Mouse (Mus musculus): ENCODE data around the gene Kdsr. TPM values are rescaled to one million over a fixed set of nuclear protein-coding genes. Genes with fewer than 3 reads are reported as not detected.

Gene Kdsr
- polyA plus RNA-seq (2012; rRNA removed), result 7.7 and 19.5 TPM in 2 replicates

DNA sequence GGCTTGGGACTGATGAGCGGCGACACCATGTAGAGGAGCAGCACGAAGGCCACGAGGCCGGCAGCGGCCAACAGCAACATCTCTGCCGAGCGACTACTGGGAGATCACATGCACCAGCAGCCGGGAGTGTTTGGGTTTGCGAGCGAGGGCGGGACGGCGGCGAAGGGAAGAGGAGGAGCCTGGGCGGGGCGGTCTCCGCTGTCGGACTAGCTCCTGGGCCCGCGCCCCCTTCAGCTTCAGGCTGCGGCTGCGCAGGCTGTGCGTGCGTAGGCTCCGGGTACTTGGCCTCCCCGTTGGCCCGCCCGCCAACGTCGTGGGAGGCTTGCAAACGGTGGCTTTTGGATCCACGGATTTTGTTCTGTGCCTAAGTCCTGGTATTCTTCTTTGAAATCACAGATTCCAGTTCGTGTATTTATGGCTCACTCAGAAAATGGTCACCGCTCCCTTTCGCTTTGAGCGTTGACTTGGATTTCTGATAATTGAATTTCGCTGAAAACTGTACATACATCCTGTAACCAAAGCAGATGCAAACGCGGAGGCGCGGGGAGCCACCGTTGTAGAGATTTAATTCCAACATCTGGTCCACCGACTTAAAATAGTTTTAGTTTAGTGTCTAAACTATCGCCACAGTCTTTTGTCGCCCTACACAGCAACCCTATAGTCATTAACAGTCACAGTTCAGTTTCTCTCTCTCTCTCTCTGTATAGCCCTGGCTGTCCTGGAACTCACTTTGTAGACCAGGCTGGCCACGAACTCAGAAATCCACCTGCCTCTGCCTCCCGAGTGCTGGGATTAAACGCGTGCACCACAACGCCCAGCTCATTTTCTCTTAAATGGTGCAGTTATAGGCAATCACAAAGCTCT lies at the start of gene Kdsr:
Gene Kdsr, minus strand, starts transcription at position 156 of the 864 bp plus-strand sequence.
- under 1% methylated on average over 50 of the region's 51 CpGs for WGBS
- DNase-seq (ENCODE audit: low read depth, low spot score), result peak; percentile 83

- 84% methylated on average over 3 of the region's 3 CpGs for WGBS
- DNase-seq (ENCODE audit: low read depth, low spot score), result no peak
Observed at GRCm38 (mm10) chr1:106799931-106800330, 40.4 kb upstream of the Kdsr start.

GRCm38 (mm10) chr1:106799406-106799805 lies 39.9 kb upstream of the Kdsr start:
- 60% methylated on average over 1 of the region's 1 CpGs for WGBS
- DNase-seq (ENCODE audit: low read depth, low spot score), result no peak

DNA sequence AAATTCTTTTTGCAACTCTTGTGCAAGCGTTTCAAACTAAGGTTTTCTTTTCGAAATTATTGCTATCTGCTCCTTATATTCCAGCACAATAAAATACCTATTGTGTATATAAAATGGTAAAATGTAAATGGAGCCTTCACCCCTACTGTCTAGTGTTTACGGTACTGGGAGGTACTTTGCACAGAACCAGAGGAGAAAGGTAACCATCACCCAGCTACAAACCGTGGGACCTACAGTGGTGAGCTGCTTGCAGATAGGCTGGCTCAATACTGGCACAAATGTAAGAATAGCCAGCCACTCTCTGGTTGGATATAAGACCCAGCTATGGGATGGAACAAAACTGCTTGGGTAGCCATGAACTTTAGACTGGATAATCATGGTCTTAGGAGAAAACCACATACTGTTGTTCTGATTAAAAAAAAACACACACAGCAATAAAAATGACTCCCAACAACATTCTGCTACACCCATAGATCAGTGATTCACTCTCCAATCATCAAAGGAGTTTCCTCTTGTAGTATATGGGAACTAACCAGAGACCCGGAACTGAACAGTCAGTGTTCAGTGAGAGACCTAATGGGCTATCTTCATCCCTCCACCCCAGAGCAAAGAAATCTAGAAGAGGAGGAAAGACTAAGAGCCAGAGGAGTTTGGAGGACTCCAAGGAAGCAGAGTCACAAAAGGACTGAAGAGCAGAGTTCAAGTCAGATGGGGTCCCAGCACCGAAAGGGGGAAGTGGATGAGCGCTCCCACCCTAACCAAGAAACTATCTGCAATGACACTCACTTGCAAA lies 37.7 kb upstream of the Kdsr start:
- DNase-seq (ENCODE audit: low read depth, low spot score), result peak; percentile 27
- WGBS, result 48% methylated on average over 7 of the region's 7 CpGs

- DNase-seq (ENCODE audit: low read depth, low spot score), result peak; percentile 94
- WGBS, result 0% methylated on average over 23 of the region's 23 CpGs
Observed at GRCm38 (mm10) chr1:106796542-106796924, 37.0 kb upstream of the Kdsr start, which contains the start of gene Vps4b. Gene Vps4b, minus strand, starts transcription at chr1:106796728.

GRCm38 (mm10) chr1:106795634-106796541 lies 36.4 kb upstream of the Kdsr start:
- peak; percentile 11 for DNase-seq (ENCODE audit: low read depth, low spot score)
- under 1% methylated on average over 51 of the region's 51 CpGs for WGBS

- DNase-seq (ENCODE audit: low read depth, low spot score), result no peak
- WGBS, result 89% methylated on average over 4 of the region's 4 CpGs
Observed at GRCm38 (mm10) chr1:106774896-106775295, 15.4 kb upstream of the Kdsr start.

- 84% methylated on average over 9 of the region's 9 CpGs for WGBS
- DNase-seq (ENCODE audit: low read depth, low spot score), result no peak
Observed at GRCm38 (mm10) chr1:106774092-106774491, 14.6 kb upstream of the Kdsr start.

- DNase-seq (ENCODE audit: low read depth, low spot score), result no peak
Observed at GRCm38 (mm10) chr1:106768773-106769172, 9.2 kb upstream of the Kdsr start.

DNA sequence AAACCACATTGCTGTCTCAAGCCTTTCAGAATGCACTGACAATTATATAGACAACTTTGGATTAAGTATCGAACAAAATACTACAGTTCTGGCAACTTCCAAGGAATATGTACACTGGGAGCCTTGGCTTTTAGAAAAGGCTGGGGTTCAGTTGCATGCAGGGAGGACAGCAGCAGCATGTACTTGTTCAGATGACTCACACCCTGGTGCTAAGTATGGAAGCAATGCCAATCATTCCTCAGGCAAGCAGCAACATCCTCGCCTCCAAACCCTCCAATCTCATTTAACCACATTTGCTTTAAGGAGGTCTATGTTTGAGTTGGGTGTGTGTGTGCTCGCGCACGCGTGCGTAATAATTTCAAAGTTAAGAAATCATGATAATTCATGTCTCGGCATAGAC lies 6.2 kb upstream of the Kdsr start:
- DNase-seq (ENCODE audit: low read depth, low spot score), result no peak
- WGBS, result 95% methylated on average over 8 of the region's 8 CpGs

- 78% methylated on average over 2 of the region's 2 CpGs for WGBS
Observed at GRCm38 (mm10) chr1:106764846-106765245, 5.3 kb upstream of the Kdsr start.

DNA sequence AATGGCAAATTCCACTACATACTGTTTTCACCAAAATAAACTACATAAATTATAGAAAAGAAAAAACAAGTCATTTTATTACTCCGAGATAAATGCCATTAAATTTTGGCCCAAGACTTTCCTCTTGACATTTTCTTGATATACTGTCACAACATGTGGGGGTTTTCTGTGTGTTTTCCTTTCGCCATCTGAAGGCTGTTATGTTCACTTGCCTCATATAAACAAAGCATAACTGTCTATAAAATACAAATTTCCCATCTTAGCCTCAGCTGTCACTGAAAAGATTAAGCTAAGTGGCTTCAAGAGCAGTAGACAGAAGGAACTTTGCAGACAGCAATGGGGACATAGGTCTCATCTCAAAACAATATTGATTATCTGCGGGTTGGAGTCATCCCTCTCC lies 4.8 kb upstream of the Kdsr start:
- WGBS, result 81% methylated on average over 3 of the region's 3 CpGs
- DNase-seq (ENCODE audit: low read depth, low spot score), result no peak

More at GRCm38 (mm10) chr1:106764846-106765245, 5.3 kb upstream of the Kdsr start:
- DNase-seq (ENCODE audit: low read depth, low spot score), result no peak

DNA sequence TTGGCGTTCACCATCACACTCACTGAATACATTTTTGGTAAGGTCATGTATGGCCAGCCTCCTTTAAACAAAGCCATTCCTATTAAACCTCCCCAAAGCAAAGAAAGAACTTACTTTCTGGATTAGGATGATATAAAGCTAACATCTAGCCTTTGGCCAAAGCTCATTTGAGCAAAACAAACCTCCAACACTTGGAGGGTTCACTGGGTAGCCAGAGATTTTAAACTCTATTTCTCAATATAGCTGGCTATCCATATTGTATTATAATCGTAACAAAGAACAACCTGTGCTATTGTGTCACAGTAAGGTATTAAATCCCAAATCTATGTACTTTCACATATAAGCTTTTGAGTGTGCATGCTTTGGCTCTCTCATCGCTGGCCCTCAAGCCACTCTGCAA lies 1.2 kb upstream of the Kdsr start:
- DNase-seq (ENCODE audit: low read depth, low spot score), result no peak

DNA sequence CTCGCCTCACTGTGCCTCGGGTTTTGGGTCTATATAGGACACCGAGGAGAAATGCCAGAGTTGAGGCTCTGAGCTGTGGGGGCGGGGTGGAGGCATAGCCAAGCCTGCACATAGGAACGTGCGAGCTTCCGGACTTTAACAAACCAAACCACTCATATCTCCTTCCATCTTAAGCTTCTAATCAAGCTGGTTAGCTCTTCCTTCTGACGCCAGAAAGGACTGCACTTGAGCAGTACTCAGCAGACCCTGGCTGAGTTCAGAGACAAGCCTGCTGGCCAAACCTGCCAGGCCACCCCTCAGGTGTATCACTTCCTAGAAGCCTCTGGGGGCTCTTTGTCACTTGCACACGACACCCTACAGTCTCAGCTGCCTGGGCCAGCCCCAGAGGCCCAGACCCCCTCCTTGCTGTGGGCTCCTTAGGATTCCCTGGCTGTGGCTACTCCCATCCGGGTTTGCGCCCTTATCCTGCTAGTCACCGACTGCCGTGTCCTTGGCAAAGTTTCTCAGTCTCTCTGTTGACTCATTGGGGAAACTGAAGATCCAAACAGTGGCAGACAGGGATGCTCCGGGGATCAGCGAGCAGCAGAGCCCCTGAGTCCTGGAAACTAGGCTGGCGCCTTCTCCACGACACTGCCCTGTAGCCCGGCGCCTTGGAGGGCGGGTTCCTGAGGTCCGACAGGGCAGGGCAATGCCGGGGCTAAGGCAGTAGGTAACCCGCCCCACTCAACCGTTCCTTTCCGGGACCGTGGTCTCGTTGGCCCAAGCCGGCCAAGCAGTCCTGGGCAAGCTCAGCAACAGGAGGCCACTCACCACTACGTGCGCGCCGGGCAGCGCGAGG lies 574 bp downstream of the Kdsr start:
- under 1% methylated on average over 34 of the region's 34 CpGs for WGBS

More for the DNA sequence above, 1.2 kb upstream of the Kdsr start:
- 74% methylated on average over 3 of the region's 3 CpGs for WGBS

DNA sequence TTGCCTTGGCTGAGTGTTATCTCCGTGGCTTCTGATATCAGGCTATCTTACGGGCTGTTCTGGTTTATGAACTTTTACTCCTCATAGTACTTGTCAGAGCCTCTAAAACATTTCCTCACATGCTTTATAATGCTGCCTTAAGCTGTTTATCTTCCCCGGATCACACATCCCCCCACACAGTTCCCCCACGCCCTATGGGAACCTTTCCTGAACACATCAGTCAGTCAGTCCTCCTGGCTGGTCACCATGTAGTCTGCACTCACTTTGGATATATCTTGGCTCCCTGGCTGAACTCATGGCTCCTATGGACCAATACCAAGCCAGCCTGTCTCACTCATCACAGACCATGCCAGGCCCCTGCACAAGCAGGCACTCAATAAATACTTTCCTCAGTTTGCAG lies 2.9 kb downstream of the Kdsr start:
- no peak for DNase-seq (ENCODE audit: low read depth, low spot score)
- 39% methylated on average over 4 of the region's 4 CpGs for WGBS

More for the DNA sequence above, 574 bp downstream of the Kdsr start:
- DNase-seq (ENCODE audit: low read depth, low spot score), result peak; percentile 28

DNA sequence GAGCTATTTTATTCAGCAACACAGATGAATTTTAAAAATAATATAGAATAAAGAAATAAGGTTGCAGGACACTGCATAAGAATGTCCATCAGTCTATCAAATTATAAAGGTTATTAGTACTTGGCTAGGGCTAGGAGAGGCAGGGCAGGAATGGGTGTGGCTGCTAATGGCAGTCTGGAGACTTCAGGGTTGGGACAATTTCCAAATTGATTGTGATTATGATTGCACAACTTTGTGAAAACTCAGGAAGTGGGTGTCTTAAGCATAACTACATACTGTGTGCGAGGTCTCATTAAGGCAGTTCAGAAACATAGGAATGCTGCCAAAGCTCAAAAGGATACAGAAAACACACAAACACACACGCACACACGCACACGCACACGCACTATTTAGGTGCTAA lies 7.5 kb downstream of the Kdsr start:
- WGBS, result 53% methylated on average over 5 of the region's 5 CpGs
- no peak for DNase-seq (ENCODE audit: low read depth, low spot score)

DNA sequence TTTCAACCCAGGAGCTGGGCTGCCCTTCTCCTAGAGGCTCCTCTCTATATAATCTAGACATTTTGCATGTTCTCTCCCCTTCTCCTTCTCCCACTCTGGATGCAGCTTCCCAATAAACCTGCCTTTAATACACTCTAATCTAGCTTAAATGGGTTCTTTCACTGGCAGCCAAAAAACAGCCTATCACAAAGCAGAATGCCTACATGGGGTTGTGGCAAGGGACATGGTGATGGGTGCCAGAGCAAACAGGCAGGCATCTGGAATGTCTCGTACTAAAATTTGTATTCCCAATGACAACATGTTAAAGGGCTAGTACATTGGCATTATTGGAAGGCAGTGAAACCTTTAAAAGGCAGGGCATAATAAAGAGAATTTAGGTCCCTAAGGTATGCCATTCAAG lies 8.9 kb downstream of the Kdsr start:
- WGBS, result 72% methylated on average over 1 of the region's 1 CpGs
- no peak for DNase-seq (ENCODE audit: low read depth, low spot score)

DNA sequence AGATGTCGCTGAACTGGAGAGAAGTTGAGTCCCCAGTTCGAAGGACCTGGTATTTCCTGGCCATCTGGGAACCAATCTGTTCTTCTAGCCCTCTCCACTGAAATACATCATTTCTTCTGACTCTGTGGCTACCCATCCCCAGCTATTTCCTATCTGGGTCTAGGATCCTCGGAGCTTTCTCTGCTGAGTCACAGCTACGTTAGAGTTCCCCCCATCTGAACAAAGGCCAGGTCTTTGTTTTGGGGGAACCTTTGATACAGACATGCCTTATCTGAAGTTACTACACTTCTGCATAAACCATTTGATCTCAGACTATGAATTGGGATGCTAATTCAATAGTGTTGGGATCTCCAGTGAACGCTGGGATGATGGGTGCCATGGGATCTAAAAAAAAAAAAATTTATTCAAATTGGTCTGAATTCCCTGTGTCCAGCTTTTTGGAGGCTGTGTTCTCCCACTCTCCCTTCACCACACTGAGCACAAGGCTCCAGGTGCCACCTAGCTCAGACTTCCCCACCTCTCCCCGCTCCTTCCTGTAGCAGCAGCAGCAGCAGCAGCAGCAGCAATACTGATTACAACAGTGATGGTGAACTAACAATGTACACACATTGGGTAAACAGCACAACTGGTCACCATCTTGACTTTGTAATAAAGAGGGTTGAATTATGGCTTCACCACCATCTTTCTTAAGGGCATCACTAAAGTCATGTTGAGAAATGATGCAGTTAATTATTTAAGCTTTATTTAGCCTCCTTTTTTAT lies 10.8 kb downstream of the Kdsr start:
- no peak for DNase-seq (ENCODE audit: low read depth, low spot score)
- WGBS, result 93% methylated on average over 6 of the region's 6 CpGs

Measured in large intestine, adult 2 months (tissue).